Mouse (Mus musculus): ENCODE measurements at regions not wholly inside any gene's neighbourhood (a gene's known extent, or its start where the extent isn't known, plus 50 kb on each side); places are given as distances from the start of the nearest gene placed in this dataset.

DNA sequence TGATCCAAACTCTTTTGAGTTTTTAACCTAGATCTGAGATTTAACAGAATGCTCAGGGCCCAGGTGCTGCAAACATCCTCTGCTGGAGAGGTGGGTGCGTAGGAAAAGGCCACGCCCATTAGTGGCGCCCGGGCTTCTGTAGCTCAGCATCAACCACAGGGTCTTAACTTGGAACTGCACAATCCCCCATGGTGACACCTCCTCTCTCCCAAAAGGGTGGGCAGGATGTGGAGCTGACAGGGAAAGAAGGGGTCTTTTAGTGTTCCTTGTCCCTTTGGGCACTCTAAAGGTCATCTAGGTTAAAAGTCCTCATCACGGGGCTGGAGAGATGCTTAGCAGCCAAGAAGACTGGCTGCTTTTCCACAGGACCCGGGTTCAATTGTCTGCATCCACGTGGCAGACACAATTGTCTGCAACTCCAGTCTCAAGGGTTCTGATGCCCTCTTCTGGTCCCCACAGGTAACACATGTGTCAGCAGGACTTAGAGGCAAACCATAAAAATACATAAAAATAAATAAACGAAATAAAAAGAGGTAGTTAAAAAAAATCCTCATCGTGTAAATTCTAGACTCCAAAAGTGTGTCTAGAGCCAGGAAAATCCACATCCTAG, 96.2 kb downstream of the Tmem30b start:
- Histone ChIP-seq H3K27me3 (ENCODE audit: control insufficient read depth, insufficient read depth, low read length) (no peaks in the 10 kb centered on the region), H3K27ac (no peak overlapping the region), H3K9ac (replicated peaks) (no peak overlapping the region), H3K9me3 (ENCODE audit: control insufficient read depth, low read length) (no peaks in the 10 kb centered on the region), H3K36me3 (replicated peaks; ENCODE audit: control insufficient read depth, insufficient read depth, low read depth) (no peaks in the 10 kb centered on the region), H3K4me1 (replicated peaks; ENCODE audit: control insufficient read depth in 2 of 2, insufficient read depth in 2 of 2, low read length in 1 of 2) (no peaks in the 10 kb centered on the region), H3K4me3 (ENCODE audit: insufficient read depth in 1 of 2, low read depth in 2 of 2, low read length in 2 of 2) (no peak overlapping the region), H3K4me2 (ENCODE audit: low read depth) (no peak overlapping the region)
- ATAC-seq (ENCODE audit: insufficient read depth): no peak
- DNase-seq (ENCODE audit: low read depth in 3 of 3, low spot score in 3 of 3): no peak
- TF ChIP-seq EP300 (IDR thresholded peaks at IDR 0.05; ENCODE audit: low read depth): no peak
- TF ChIP-seq CTCF (IDR thresholded peaks at IDR 0.05; ENCODE audit: low read depth): peak; percentile 56
- WGBS (ENCODE audit: insufficient replicate concordance): 37% methylated on average over 9 of the region's 9 CpGs

DNA sequence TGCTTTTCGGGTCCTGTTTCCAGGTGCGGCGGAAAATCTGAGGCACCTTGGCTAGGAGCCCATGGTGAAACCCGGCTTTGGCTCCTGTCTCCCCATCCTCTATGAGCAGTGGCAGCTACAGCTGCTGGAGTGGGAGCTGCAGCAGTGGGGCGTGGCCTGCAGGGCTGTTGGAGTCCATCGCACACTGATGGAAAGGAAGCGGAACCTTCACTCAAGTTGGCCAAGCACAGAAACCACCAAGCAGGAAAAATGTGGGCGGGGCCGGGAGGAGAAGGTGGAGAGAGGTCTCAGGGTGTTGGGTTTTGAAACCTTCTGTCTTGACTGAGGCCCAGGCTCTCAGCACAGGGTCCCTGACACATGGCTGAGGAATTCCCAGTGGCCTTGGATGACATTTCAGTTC, 97.1 kb downstream of the Tmem30b start:
- WGBS (ENCODE audit: insufficient replicate concordance): 27% methylated on average over 9 of the region's 9 CpGs
- H3K9me3 ChIP-seq (ENCODE audit: control insufficient read depth, low read length): no peaks in the 10 kb centered on the region
- no peak overlapping the region for H3K27ac ChIP-seq
- no peak overlapping the region for H3K4me3 ChIP-seq (ENCODE audit: insufficient read depth in 1 of 2, low read depth in 2 of 2, low read length in 2 of 2)
- no peak overlapping the region for H3K9ac ChIP-seq (replicated peaks)
- no peaks in the 10 kb centered on the region for H3K36me3 ChIP-seq (replicated peaks; ENCODE audit: control insufficient read depth, insufficient read depth, low read depth)
- TF ChIP-seq EP300 (IDR thresholded peaks at IDR 0.05; ENCODE audit: low read depth) (no peak), CTCF (IDR thresholded peaks at IDR 0.05; ENCODE audit: low read depth) (no peak)
- H3K27me3 ChIP-seq (ENCODE audit: control insufficient read depth, insufficient read depth, low read length): no peaks in the 10 kb centered on the region
- ATAC-seq (ENCODE audit: insufficient read depth): no peak
- H3K4me2 ChIP-seq (ENCODE audit: low read depth): no peak overlapping the region
- no peaks in the 10 kb centered on the region for H3K4me1 ChIP-seq (replicated peaks; ENCODE audit: control insufficient read depth in 2 of 2, insufficient read depth in 2 of 2, low read length in 1 of 2)
- peak in 2 of 3 experiments; percentile 4 to 14 for DNase-seq (ENCODE audit: low read depth in 3 of 3, low spot score in 3 of 3)

DNA sequence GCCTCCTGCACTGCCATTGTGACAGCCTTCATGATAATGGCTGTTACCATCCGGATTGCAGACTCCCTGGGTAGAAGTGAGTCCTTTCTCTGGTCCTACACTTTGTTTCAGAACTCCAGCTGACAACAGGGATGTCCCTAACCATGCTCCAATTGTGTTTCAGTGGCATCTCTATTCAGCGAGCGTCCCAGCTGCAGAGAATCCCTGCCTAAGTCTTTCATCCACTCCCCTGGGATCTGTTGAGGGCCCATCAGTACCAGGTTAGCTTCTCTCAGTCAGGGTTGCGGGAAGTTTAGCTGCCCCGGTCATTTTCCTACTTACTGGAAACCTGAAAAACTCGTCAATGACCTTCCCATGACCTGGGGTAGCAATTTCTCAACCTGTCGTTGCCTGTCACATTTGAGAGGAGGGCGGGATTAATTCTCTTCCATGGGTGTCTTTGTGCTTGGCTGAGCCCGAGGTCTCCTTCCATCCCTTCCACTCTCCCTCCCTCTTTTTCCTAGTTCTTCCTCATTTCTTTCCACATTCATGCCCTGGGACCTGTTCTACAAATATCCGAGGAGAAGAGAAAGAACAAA, 97.7 kb downstream of the Tmem30b start:
- Histone ChIP-seq H3K4me2 (ENCODE audit: low read depth) (no peak overlapping the region), H3K27ac (no peak overlapping the region), H3K4me1 (replicated peaks; ENCODE audit: control insufficient read depth in 2 of 2, insufficient read depth in 2 of 2, low read length in 1 of 2) (no peaks in the 10 kb centered on the region), H3K4me3 (ENCODE audit: insufficient read depth in 1 of 2, low read depth in 2 of 2, low read length in 2 of 2) (no peak overlapping the region), H3K36me3 (replicated peaks; ENCODE audit: control insufficient read depth, insufficient read depth, low read depth) (no peaks in the 10 kb centered on the region), H3K27me3 (ENCODE audit: control insufficient read depth, insufficient read depth, low read length) (no peaks in the 10 kb centered on the region), H3K9ac (replicated peaks) (no peak overlapping the region), H3K9me3 (ENCODE audit: control insufficient read depth, low read length) (no peaks in the 10 kb centered on the region)
- DNase-seq (ENCODE audit: low read depth in 3 of 3, low spot score in 3 of 3) (no peak), ATAC-seq (ENCODE audit: insufficient read depth) (no peak)
- no peak for TF ChIP-seq EP300 (IDR thresholded peaks at IDR 0.05; ENCODE audit: low read depth)
- no peak for TF ChIP-seq CTCF (IDR thresholded peaks at IDR 0.05; ENCODE audit: low read depth)
- WGBS (ENCODE audit: insufficient replicate concordance): 44% methylated on average over 10 of the region's 10 CpGs

DNA sequence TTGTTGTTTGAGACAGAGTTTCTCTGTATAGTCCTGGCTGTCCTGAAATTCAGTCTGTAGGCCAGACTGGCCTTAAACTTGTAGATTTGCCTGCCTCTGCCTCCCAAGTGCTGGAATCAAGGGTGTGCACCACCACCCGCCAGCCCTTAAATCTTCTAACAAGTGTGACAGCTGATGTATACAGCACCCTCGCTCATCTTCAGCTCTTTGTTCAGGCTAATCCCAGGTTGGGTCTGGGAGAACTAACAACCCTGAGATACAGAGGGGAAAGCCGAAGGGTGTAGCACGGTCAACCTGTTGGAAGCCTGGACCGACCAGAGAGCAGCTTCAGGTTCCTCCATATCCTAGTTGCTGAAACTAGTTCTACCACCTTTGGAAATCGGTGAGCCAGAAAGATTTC, 99.0 kb downstream of the Tmem30b start:
- ATAC-seq (ENCODE audit: insufficient read depth) (no peak), DNase-seq (ENCODE audit: low read depth in 3 of 3, low spot score in 3 of 3) (no peak)
- WGBS (ENCODE audit: insufficient replicate concordance): 67% methylated on average over 6 of the region's 6 CpGs
- TF ChIP-seq EP300 (IDR thresholded peaks at IDR 0.05; ENCODE audit: low read depth): no peak
- no peak for TF ChIP-seq CTCF (IDR thresholded peaks at IDR 0.05; ENCODE audit: low read depth)
- Histone ChIP-seq H3K9ac (replicated peaks) (no peak overlapping the region), H3K4me3 (ENCODE audit: insufficient read depth in 1 of 2, low read depth in 2 of 2, low read length in 2 of 2) (no peak overlapping the region), H3K4me1 (replicated peaks; ENCODE audit: control insufficient read depth in 2 of 2, insufficient read depth in 2 of 2, low read length in 1 of 2) (no peaks in the 10 kb centered on the region), H3K4me2 (ENCODE audit: low read depth) (no peak overlapping the region), H3K27ac (no peak overlapping the region), H3K36me3 (replicated peaks; ENCODE audit: control insufficient read depth, insufficient read depth, low read depth) (no peaks in the 10 kb centered on the region), H3K27me3 (ENCODE audit: control insufficient read depth, insufficient read depth, low read length) (no peaks in the 10 kb centered on the region), H3K9me3 (ENCODE audit: control insufficient read depth, low read length) (no peaks in the 10 kb centered on the region)

DNA sequence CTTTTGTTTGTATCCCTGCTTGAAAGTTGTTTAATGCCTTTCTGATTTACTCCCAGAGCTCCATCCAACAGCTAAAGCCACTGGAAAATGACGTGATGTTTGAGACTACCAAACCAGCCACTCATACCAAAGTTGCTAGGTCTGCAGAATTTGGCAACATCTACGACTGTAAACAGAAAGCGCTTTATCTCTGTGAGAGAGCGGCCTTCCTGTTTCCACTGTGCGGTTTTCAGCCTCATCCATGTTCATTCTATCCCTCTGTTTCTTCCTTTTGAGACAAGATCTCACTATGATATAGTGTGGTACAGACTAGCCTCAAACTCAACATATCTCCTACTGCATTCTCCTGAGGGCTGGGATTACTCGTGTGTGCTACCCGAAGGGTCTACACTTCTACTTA, 100.0 kb downstream of the Tmem30b start:
- Histone ChIP-seq H3K9ac (replicated peaks) (no peak overlapping the region), H3K27me3 (ENCODE audit: control insufficient read depth, insufficient read depth, low read length) (no peaks in the 10 kb centered on the region), H3K9me3 (ENCODE audit: control insufficient read depth, low read length) (no peaks in the 10 kb centered on the region), H3K4me3 (ENCODE audit: insufficient read depth in 1 of 2, low read depth in 2 of 2, low read length in 2 of 2) (no peak overlapping the region), H3K4me1 (replicated peaks; ENCODE audit: control insufficient read depth in 2 of 2, insufficient read depth in 2 of 2, low read length in 1 of 2) (no peaks in the 10 kb centered on the region), H3K36me3 (replicated peaks; ENCODE audit: control insufficient read depth, insufficient read depth, low read depth) (no peaks in the 10 kb centered on the region), H3K4me2 (ENCODE audit: low read depth) (no peak overlapping the region), H3K27ac (no peak overlapping the region)
- no peak for TF ChIP-seq CTCF (IDR thresholded peaks at IDR 0.05; ENCODE audit: low read depth)
- no peak for TF ChIP-seq EP300 (IDR thresholded peaks at IDR 0.05; ENCODE audit: low read depth)
- ATAC-seq (ENCODE audit: insufficient read depth) (no peak), DNase-seq (ENCODE audit: low read depth in 3 of 3, low spot score in 3 of 3) (no peak)
- WGBS (ENCODE audit: insufficient replicate concordance): 22% methylated on average over 7 of the region's 7 CpGs
